Mouse (Mus musculus) mature B cell (primary cell): ENCODE data around the gene Mmp19.

ENCODE experiments used
- in situ Hi-C: fragments of 300-500 bp; cut with MboI; formaldehyde crosslinking; loops from 2 replicates; pipeline ENCODE4 v1.14.3; 2019

The Mmp19 gene

DNA sequence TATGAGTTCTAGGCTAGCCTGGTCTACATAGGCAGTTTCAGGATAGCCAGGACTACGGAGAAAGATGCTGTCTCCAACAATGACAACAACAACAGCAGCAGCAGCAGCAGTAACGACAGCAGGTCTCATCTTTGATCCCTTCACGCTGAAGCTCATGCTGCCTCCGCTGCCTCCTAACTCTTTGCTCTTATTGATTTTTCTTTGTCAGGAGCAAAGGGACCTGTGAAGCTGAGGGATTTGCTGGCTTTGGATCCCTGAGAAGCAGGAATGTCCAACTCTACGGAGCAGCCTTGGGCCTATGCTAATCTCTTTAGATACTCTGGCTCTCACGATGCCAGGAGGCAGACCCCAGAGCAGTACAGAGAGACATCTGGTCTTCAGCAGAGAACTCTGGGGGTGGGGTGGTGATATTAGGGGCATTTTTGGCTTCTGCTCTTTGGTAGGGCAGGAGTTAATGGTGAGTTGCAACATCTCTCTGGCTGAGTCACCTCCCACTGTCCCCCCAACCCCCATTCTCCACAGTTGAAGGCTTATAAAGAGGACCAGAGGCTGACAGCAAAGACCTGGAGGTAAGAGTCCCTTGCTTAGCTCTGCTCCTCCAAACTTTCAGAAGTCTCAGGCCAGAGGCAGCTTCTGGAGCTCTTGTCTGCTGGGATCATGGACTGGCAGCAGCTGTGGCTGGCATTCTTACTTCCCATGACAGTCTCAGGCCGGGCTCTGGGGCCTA, at the start of gene Mmp19:
Gene Mmp19 (plus strand): TSS at position 513 of the 727 bp plus-strand sequence.
- in situ Hi-C loops = no loop called here

DNA sequence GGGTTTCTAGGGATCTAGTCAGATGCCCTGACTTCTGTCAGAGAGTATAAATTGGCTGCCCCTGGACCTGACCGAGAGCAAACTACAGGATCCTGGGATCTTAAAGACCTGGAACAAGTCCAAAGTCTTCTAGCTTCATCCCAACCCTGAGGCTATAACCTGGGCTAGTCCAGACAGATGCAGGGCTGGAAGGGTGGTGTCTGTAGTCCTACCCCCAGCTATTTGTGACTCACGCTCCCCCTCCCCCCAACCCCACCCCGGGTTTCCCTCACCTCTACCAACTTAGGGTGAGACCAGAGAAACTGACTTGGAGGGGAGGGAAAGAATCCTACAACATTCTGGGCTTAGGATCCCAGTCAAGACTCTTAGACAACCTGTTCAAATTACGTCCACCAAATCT, 48.1 kb upstream of the Mmp19 start:
- in situ Hi-C loops = no loop called here

DNA sequence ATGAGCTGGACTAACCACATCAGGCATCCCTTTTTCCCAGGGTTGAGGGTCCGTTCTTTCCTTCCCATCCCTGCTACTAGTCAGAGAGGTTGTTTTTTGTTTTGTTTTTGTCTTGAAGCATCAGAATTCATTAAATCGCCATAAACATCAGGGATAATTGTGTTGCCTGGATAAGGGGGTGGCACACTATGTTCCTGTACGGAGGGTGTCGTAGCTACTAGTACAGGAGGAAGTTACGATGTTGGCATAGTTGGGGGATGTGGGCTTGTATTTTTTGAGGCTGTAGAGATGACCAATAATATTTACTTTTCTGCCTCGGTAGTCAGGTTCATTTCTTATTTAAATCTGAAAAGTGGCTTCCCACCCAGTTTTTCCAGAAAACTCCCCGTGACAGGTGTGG, 47.5 kb upstream of the Mmp19 start:
- in situ Hi-C loops = no loop called here

DNA sequence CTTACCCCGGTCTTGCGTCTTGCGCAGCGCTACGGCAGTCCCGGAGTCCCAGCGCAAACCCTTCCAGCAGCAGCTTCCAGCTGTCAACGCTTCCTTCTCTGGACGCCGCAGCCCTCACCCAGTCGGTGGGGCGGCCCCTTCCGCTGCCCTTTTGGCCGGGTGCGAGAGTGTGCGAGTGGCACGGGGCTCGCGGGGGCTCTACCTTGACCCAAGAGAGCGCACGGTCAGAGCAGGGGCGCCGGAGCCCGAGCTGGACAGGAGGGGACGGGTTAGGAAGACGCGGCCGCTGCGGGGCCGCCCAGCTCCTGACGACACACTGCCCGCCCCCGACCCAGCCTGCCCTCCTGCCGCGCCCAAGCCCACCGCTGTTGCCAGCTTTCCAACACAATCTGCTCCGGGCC, 46.9 kb upstream of the Mmp19 start:
- in situ Hi-C loops = no loop called here

DNA sequence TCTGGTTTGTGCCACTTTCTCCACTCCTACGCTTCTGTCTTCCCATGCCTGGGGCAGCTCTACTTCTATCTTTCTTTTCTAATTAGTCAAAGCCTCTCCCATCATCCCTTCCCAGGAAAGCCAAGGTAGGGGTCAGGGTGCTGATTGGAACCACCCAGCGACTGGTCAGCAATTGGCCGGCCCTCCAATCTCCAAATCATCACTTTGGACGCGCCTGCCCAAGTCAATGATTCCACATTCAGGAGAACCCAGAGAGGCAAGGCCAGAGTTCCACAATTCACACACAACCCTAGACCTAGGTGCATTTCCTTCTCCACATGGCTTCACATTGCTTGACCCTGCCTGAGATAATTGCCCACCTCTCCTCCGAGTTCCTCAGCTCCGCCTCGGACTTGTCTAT, 46.5 kb upstream of the Mmp19 start:
- in situ Hi-C loops = no loop called here

DNA sequence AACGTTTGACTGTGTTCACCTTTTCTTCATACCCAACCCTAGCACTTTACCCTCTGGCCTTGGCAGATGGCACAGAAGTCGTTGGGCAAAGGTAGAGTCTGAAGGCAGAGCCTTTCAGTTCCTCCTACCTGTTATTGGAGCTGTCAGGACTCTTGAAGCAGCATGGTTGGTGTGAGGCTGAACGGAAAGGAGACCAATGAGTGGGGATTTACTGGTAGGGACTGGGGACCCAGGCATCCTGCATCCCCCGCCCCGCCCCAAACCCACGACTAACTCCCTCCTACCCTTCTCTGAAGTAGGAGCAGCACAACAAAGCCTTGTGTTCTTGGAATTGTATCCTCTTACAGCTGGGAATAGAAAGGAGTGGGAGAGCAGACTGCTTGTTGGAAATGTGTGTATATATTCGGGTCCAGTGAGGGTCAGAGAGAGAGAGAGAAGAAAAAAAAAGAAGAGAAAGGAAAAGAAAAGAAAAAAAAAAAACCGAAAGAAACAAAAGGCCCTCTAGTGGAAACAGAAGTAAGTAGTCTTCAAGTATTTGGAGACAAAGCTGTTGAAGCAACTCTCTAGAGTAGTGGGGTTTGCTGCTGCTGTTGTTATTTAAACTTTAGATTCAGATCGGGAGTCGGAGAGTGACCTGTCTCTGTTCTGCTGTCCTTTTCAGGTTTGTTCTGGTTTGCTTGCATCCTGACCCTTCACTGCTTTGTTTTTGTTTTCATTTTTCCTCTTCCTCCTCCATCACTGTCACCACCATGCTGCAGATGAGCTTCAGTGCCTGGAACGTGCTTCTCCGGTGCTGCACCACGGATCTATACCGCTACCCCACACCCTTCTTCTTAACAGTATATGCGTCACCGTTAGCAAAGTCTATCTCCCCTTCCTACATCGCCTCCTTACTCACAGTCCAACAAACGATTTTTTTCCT, 45.8 kb upstream of the Mmp19 start, which contains the start of gene Dgka:
Gene Dgka (minus strand): TSS at position 176 of the 922 bp plus-strand sequence.
- in situ Hi-C loops = no loop called here

DNA sequence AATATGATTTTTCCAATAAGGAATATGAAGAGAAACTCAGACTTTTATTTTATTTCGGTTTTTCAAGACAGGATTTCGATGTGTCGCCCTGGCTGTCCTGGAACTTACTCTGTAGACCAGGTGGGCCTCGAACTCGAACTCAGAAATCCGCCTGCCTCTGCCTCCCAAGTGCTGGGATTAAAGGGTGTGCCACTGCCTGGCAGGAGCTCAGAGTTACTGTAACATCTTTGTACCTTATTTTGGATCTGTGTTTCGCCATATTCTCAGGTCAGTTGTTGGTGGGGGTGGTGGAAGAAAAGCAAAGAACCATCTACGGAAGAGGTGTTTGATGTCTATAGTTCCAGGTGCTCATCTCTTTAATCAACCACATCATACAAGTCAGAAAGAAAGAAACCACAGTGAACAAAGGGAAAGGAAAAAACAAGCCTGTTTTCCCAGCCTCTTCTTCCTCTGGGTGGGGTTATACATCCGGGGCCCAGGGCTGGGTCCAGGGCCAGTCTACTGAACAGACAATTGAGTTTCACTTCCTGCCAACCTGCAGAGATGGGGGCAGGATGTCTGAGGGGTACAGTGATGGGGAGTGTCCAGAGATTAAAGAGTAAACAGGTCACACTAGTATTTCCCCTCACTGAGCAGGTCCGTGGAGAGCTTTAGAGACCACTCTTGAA, 44.6 kb upstream of the Mmp19 start:
- in situ Hi-C loops = no loop called here

DNA sequence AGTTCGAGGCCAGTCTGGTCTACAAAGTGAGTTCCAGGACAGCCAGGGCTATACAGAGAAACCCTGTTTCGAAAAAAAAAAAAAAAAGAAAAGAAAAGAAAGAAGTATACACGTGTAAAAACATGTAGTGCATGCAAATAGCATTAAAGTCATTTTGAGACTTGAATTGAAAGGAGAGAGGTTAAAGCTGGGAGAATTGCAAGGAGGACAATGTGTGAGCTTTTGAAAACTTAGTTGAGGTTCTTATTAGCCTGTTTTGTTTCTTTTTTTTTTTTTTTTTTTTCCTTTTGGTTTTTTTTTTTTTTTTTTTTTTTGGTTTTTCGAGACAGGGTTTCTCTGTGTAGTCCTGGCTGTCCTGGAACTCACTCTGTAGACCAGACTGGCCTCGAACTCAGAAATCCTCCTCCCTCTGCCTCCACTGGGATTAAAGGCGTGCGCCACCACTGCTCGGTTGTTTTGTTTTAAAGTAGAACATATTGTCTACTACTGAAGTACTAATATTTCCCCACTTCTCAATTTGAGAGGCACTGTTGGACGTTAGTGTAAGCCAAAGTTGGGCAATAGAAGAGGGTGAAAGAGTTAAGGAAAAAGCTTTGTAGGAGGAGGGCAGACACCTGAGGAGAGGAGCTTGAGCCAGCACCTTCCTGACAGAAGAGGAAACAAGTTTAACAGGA, 43.6 kb upstream of the Mmp19 start:
- in situ Hi-C loops = no loop called here

DNA sequence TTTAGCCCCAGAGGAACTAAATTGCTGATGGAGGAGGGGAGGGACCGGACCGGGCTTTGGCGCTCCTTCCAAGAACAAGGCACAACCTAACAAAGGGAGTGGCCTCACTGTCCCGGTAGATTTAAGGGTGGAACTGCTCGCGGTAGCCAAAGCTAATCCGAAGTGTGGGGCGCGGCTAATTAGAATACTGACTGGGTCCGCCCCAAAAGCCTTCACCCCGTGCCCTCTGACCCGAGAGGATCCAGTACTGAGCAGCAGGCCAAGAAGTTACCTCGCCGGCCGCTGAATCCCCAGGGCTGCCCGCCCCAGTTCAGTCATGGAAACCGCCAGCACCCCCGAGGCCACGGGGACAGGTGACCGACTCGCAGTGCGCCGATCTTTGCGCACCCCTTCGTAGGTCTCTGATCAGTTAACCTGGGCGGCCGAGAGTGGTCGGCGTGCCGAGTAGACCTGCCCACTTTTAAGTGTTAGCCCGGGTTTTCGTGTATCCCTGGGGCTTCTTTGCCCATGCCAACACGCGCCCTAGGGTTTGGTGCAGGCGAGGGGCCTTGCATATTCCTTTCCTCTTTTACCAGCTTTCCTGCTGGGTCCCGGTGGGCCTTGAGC, 43.0 kb upstream of the Mmp19 start, which contains the start of gene Pym1:
Gene Pym1 (plus strand): TSS at position 244 of the 606 bp plus-strand sequence.
- in situ Hi-C loops = no loop called here

DNA sequence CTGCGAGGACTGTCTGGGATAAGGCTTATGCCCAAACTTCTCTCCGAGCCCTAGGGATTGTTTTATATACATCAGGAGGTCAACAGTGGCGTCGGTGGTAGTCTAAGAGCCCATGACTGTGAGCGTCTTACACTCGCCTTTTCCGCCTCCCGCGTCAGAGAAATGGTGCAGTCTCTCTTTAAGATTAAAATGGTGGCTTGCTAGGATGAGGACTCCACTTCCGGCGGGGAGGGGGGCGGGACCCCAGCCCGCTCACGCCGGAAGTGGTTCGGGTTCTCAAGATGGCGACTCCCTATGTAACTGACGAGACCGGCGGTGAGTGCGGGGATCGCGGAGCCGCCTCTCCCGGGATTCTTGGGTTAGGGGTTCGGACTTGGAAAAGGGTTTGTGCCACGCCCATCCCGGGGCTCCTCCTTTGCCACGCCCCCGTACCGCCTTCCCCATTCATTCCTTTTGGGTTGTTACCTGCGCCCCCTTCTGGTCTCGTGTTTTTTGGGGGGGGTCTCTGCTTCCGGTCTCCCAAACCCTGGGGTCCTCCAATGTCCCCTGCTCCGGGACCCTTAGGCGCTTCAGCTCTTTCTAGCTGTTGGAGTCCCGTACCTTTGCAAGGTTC, 42.4 kb upstream of the Mmp19 start:
- in situ Hi-C loops = no loop called here

DNA sequence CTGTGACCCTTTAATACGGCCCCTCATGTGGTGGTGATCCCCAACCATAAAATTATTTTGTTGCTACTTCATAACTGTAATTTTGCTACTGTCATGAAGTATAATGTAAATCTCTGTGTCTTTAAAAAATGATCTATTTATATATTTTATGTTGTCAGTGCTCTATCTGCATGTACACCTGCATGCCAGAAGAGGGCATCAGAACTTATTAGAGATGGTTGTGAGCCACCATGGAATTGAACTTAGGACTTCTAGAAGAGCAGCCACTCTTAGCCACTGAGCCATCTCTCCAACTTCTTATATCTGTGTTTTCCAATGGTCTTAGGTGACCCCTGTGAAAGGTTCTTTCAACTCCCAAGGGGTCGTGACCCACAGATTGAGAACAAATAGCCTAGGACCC, 17.8 kb upstream of the Mmp19 start:
- in situ Hi-C loops = no loop called here

DNA sequence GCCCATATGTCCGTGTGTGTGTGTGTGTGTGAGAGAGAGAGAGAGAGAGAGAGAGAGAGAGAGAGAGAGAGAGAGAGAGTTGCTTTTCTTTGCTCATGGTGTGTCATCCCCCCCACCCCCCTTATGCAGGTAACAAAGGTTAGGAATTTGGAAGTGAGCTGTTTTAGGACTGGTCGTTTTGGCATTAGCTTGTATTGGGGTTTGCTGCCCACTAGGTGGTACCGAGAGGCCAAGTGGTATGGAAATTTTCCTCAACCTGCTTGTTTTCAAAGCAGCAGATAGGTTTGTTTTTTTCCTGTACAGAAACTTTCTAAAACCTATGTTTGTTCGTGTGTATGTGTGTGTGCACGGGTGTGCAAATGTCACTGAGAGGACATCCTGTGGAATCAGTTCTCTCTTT, 17.0 kb upstream of the Mmp19 start:
- in situ Hi-C loops = no loop called here

DNA sequence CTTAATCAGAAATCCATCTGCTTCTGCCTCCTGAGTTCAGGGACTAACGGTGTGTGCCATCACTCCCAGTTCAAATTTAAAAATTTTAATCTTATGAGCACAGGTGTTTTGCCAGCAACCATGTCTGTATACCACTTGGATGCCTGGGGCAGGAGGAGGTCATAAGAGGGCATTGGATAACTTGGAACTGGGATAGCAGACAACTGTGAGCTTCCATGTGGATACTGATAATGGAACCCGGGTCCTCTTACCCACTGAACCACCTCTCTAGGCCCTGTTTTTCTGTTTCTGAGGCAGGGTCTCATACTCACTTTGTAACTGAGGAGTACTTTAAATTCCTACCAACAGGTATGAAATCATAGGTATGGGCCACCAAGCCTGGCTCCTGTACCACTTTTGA, 12.3 kb upstream of the Mmp19 start:
- in situ Hi-C loops = no loop called here

DNA sequence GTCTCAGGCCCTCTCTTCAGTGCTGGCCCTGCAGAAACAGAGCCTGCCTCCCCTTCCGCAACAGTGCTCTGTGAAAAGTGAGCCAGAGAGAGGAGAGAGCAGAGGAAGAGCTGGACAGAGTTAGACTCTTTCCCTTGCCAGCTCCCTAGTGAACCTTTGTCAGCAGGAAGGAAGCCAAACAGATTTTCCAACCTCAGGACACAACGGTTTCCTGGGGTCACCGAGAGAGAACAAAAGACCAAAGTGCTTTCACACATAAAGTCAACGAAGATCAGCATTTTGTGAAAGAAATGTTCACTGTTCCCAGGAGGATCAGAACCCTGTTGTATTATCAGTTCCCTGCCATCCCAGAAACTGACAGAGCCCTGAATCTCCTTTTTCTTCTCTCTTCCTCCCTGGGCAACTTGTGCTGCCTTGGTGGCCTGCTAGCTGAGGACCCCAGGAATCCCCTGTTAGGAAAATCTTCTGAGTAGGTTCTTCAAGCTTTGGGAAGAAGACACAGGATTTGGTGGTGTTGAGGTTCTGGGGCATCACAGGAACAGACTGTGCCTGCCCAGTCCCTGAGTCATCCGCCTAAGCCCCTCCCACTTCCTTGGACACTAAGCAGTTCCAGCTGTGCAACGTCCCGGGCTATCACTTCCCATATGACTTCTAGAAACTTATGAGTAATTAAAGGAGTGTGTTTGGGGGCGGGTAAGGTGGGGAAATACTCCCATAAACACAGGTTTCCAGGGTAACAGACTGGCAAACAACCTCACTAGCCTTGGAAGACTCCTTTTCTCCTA, 11.5 kb upstream of the Mmp19 start:
- in situ Hi-C loops = no loop called here

DNA sequence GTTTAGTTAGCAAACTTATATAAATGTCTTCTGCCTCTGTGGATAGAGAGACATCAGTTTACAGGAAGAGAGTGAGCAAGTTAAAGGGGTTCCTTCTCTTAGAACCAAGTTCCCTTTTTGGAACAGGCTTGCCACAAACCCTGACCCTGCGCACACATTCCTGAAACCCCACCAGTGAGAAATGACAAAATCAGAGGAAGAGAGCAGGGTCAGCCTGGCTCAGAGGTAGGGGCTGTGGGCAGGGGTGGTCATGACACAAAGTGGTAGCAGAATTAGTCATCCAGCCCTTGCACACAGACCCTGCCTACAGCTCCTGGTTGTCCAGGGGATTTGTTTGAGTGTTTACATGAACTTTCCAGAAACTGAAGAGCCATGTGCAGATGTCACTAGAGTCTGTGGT, 10.5 kb upstream of the Mmp19 start:
- in situ Hi-C loops = no loop called here

DNA sequence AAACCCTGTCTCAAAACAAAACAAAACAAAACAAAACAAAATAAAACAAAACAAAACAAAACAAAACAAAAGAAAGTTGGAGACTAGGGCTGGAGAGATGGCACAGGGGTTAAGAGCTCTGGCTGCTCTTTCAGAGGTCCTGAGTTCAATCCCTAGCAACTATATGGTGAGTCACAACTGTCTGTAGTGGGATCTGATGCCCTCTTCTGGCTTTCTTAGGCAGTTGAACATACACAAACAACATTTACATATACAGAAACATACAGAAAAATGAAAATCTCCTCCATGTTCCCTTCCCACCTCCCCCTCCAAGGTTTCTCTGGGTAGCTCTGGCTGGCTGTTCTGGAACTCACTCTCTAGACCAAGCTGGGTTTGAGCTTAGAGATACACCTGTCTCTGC, 1.3 kb downstream of the Mmp19 start:
- in situ Hi-C loops = no loop called here

DNA sequence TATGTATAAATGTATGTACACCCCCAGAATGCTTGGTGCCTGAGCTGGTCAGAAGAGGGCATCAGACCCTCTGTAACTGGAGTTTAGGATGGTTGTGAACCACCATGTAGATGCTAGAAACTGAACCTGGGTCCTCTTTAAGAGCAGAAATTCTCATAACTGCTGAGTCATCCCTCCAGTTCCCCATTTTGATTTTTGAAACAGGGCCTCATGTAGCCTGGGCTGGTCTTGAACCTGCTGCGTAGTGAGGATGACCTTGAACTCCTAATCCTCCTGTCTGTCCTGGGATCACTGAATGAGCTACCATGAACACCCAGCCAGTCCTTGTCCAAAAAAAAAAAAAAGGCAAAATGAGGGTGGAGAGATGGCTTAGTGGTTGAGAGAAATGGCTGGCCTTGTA, 2.5 kb downstream of the Mmp19 start:
- in situ Hi-C loops = no loop called here

DNA sequence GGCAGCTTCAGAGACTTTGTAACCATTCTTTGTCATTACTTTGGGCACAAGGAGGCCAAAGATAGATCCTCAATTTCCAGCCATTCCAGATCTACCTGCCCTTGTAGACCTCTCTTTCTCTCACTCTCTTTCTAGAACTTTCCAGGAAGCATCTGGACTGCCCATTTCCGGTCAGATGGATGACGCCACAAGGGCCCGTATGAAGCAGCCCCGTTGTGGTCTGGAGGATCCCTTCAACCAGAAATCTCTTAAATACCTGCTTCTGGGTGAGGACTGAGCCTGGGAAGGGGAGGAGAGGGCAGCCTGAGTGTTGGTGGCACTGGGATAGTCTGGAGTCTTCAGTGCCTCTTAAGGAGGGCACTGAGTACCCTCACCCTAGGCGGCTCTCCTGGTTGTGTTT, 3.7 kb downstream of the Mmp19 start:
- in situ Hi-C loops = no loop called here

DNA sequence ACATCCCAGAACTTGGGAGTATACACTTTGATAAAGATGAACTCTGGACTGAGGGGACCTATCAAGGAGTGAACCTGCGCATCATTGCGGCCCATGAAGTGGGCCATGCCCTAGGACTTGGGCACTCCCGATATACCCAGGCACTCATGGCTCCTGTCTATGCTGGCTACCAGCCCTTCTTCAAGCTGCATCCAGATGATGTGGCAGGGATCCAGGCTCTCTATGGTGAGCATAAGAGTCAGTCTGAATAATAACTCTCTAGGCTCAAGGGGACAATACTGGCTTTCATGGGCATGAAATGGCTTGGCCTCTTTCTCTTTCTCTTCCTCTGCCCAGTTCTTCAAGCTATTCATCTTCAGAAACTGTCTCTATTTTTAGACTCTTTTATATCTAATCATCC, 4.9 kb downstream of the Mmp19 start:
- in situ Hi-C loops = no loop called here

DNA sequence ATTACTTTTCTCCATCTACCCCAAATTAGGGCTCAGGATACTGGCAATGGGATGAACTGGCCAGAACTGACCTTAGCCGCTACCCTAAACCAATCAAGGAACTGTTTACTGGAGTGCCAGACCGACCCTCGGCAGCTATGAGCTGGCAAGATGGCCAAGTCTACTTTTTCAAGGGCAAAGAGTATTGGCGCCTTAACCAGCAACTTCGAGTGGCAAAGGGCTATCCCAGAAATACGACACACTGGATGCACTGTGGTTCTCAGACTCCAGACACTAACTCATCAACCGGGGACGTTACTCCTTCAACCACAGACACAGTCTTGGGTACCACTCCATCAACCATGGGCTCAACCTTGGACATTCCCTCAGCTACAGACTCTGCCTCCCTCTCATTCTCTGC, 8.0 kb downstream of the Mmp19 start:
- in situ Hi-C loops = no loop called here
